Mouse (Mus musculus) hindbrain, embryonic 16.5 days (tissue): ENCODE data around the gene Ten1. TPM values are rescaled to one million over a fixed set of nuclear protein-coding genes. Genes with fewer than 3 reads are reported as not detected.

Experiments used
- ATAC-seq: fragments of 200-750 bp; cut with Nextera tagmentation; 2 replicates; pipeline ENCODE4 v1.8.0; 2017; ENCODE audit warnings: moderate TSS enrichment, moderate library complexity
- H3K27ac ChIP-seq: fragments of 300-500 bp; sonication (generic); 2 replicates; pipeline ENCODE4 v1.5.1; 2014; ENCODE audit warnings: low read depth, mild to moderate bottlenecking, control low read depth, low read length, moderate library complexity
- H3K27me3 ChIP-seq: fragments of 300-500 bp; sonication (generic); replicated peaks from 2 replicates; pipeline ENCODE4 v1.6.1; 2014; ENCODE audit warnings: low read length; ENCODE audit not compliant: control insufficient read depth, insufficient read depth
- H3K36me3 ChIP-seq: fragments of 300-500 bp; sonication (generic); 2 replicates; pipeline ENCODE4 v1.6.1; 2014; ENCODE audit warnings: mild to moderate bottlenecking, low read length, moderate library complexity, mixed read lengths; ENCODE audit not compliant: control insufficient read depth, insufficient read depth
- H3K4me1 ChIP-seq: fragments of 300-500 bp; sonication (generic); 2 replicates; pipeline ENCODE4 v1.6.1; 2014; ENCODE audit warnings: low read depth, low read length; ENCODE audit not compliant: control insufficient read depth, insufficient read depth
- H3K4me2 ChIP-seq: fragments of 300-500 bp; sonication (generic); 2 replicates; pipeline ENCODE4 v1.6.1; 2014; ENCODE audit warnings: mild to moderate bottlenecking, low read length, control low read depth, moderate library complexity
- H3K4me3 ChIP-seq: fragments of 300-500 bp; sonication (generic); 2 replicates; pipeline ENCODE4 v1.5.1; 2014; ENCODE audit warnings: mild to moderate bottlenecking, low read length, control low read depth, moderate library complexity
- H3K9ac ChIP-seq: fragments of 300-500 bp; sonication (generic); 2 replicates; pipeline ENCODE4 v1.6.1; 2014; ENCODE audit warnings: low read depth, mild to moderate bottlenecking, control low read depth, low read length, moderate library complexity
- H3K9me3 ChIP-seq: fragments of 300-500 bp; sonication (generic); 2 replicates; pipeline ENCODE4 v1.6.1; 2014; ENCODE audit warnings: mild to moderate bottlenecking, low read length, moderate library complexity; ENCODE audit not compliant: control insufficient read depth
- WGBS: fragments of 180-500 bp; shearing (Covaris S2); extraction: QIAGEN DNeasy Blood & Tissue Kit; methylation state at CpG from one replicate; pipeline ENCODE4 v1.1.7; 2014; 5-methylcytosine and 5-hydroxymethylcytosine counted together
- polyA plus RNA-seq: library from polyadenylated mRNA; unstranded; fragments of >200 nt; fragmentation: Nextera tagmentation; extraction: Ambion mirVana; gene quantifications from 2 replicates; pipeline ENCODE4 v1.2.1, GENCODE M21; 2015

Gene Ten1
- polyA plus RNA-seq, result 92.1 and 106 TPM in 2 replicates

GRCm38 (mm10) chr11:116198639-116199531 is at the start of gene Ten1, which contains the start of gene Acox1:
TSS of gene Ten1 (plus strand) at chr11:116198855.
TSS of gene Acox1 (minus strand) at chr11:116199045.
- Histone ChIP-seq H3K4me1 (peaks cover 14% of the 10 kb centered on the region), H3K4me3 (peak within 1 kb of the TSS; percentile 65), H3K27me3 (no peaks in the 10 kb centered on the region), H3K36me3 (no peaks in the 10 kb centered on the region; the same call in 1 of the 2 replicates), H3K9me3 (no peaks in the 10 kb centered on the region), H3K9ac (peak within 1 kb of the TSS; percentile 83), H3K27ac (peak within 1 kb of the TSS; percentile 95), H3K4me2 (peak within 1 kb of the TSS; percentile 70)
- ATAC-seq, result peak; percentile 98
- WGBS, result under 1% methylated on average over 52 of the region's 62 CpGs

GRCm38 (mm10) chr11:116149341-116149740 is 49.3 kb upstream of the Ten1 start:
- no peaks in the 10 kb centered on the region for H3K9me3 ChIP-seq
- H3K27me3 ChIP-seq, result no peaks in the 10 kb centered on the region
- no peak overlapping the region; the same call in 1 of the 2 replicates for H3K9ac ChIP-seq
- no peak overlapping the region for H3K4me3 ChIP-seq
- peaks cover 62% of the 10 kb centered on the region for H3K36me3 ChIP-seq
- H3K27ac ChIP-seq, result no peak overlapping the region
- H3K4me1 ChIP-seq, result no peaks in the 10 kb centered on the region; the same call in 1 of the 2 replicates
- ATAC-seq, result no peak
- WGBS, result 83% methylated on average over 6 of the region's 6 CpGs
- no peak overlapping the region for H3K4me2 ChIP-seq

GRCm38 (mm10) chr11:116150960-116151359 is 47.7 kb upstream of the Ten1 start:
- 93% methylated on average over 2 of the region's 2 CpGs for WGBS
- H3K4me2 ChIP-seq, result no peak overlapping the region

GRCm38 (mm10) chr11:116161312-116161711 is 37.3 kb upstream of the Ten1 start:
- H3K4me1 ChIP-seq, result peaks cover 7% of the 10 kb centered on the region
- H3K4me2 ChIP-seq, result no peak overlapping the region
- H3K27ac ChIP-seq, result no peak overlapping the region
- WGBS, result 67% methylated on average over 12 of the region's 12 CpGs
- no peak for ATAC-seq
- H3K4me3 ChIP-seq, result no peak overlapping the region
- H3K9ac ChIP-seq, result no peak overlapping the region
- peaks cover 20% of the 10 kb centered on the region for H3K36me3 ChIP-seq
- no peaks in the 10 kb centered on the region for H3K27me3 ChIP-seq
- no peaks in the 10 kb centered on the region for H3K9me3 ChIP-seq

More at GRCm38 (mm10) chr11:116150960-116151359, 47.7 kb upstream of the Ten1 start:
- no peak for ATAC-seq
- Histone ChIP-seq H3K4me1 (no peaks in the 10 kb centered on the region; the same call in 1 of the 2 replicates), H3K27ac (no peak overlapping the region), H3K9ac (no peak overlapping the region), H3K9me3 (no peaks in the 10 kb centered on the region), H3K4me3 (no peak overlapping the region), H3K36me3 (peaks cover 63% of the 10 kb centered on the region), H3K27me3 (no peaks in the 10 kb centered on the region)

GRCm38 (mm10) chr11:116162146-116162545 is 36.5 kb upstream of the Ten1 start:
- H3K4me2 ChIP-seq, result no peak overlapping the region
- H3K36me3 ChIP-seq, result peaks cover 13% of the 10 kb centered on the region
- WGBS, result 54% methylated on average over 10 of the region's 10 CpGs

GRCm38 (mm10) chr11:116163002-116163401 is 35.7 kb upstream of the Ten1 start:
- Histone ChIP-seq H3K27me3 (no peaks in the 10 kb centered on the region), H3K27ac (no peak overlapping the region), H3K4me3 (no peak overlapping the region), H3K9ac (peak overlapping the region; percentile 36; the same call in 1 of the 2 replicates), H3K9me3 (no peaks in the 10 kb centered on the region), H3K4me2 (no peak overlapping the region), H3K4me1 (peaks cover 18% of the 10 kb centered on the region), H3K36me3 (peaks cover 7% of the 10 kb centered on the region)
- WGBS, result 13% methylated on average over 9 of the region's 9 CpGs
- ATAC-seq, result no peak

More at GRCm38 (mm10) chr11:116162146-116162545, 36.5 kb upstream of the Ten1 start:
- no peak overlapping the region for H3K9ac ChIP-seq
- H3K4me1 ChIP-seq, result peaks cover 16% of the 10 kb centered on the region
- no peak overlapping the region for H3K4me3 ChIP-seq
- peak; percentile 48; the same call in 1 of the 2 replicates for ATAC-seq
- no peaks in the 10 kb centered on the region for H3K27me3 ChIP-seq
- H3K9me3 ChIP-seq, result no peaks in the 10 kb centered on the region
- 0 out of 2 replicates have a peak overlapping the region, but pooled peaks have one; percentile 25 for H3K27ac ChIP-seq

GRCm38 (mm10) chr11:116167232-116167631 is 31.4 kb upstream of the Ten1 start:
- H3K4me1 ChIP-seq, result peaks cover 17% of the 10 kb centered on the region
- H3K27ac ChIP-seq, result peak overlapping the region; percentile 93
- peaks cover 4% of the 10 kb centered on the region; the same call in 1 of the 2 replicates for H3K36me3 ChIP-seq
- peak overlapping the region; percentile 91 for H3K4me2 ChIP-seq
- H3K4me3 ChIP-seq, result peak overlapping the region; percentile 80
- no peaks in the 10 kb centered on the region for H3K9me3 ChIP-seq
- peak overlapping the region; percentile 92 for H3K9ac ChIP-seq
- H3K27me3 ChIP-seq, result no peaks in the 10 kb centered on the region
- no peak for ATAC-seq
- WGBS, result 7% methylated on average over 6 of the region's 6 CpGs

- WGBS, result 0% methylated on average over 40 of the region's 40 CpGs
- Histone ChIP-seq H3K4me2 (peak within 1 kb of the TSS; percentile 91), H3K4me3 (peak within 1 kb of the TSS; percentile 80), H3K36me3 (peaks cover 4% of the 10 kb centered on the region), H3K9ac (peak within 1 kb of the TSS; percentile 92), H3K4me1 (peaks cover 17% of the 10 kb centered on the region), H3K9me3 (no peaks in the 10 kb centered on the region), H3K27ac (peak within 1 kb of the TSS; percentile 93), H3K27me3 (no peaks in the 10 kb centered on the region)
- peak; percentile 99 for ATAC-seq
Observed at GRCm38 (mm10) chr11:116167884-116168439, 30.7 kb upstream of the Ten1 start, which contains the start of gene Fbf1. TSS of gene Fbf1 (minus strand) at chr11:116168166.

GRCm38 (mm10) chr11:116169214-116169613 is 29.4 kb upstream of the Ten1 start:
- Histone ChIP-seq H3K27ac (no peak overlapping the region), H3K9me3 (no peaks in the 10 kb centered on the region), H3K27me3 (no peaks in the 10 kb centered on the region), H3K9ac (no peak overlapping the region), H3K36me3 (peaks cover 7% of the 10 kb centered on the region), H3K4me3 (no peak overlapping the region), H3K4me2 (no peak overlapping the region), H3K4me1 (peaks cover 15% of the 10 kb centered on the region)
- 92% methylated on average over 3 of the region's 3 CpGs for WGBS
- ATAC-seq, result no peak
